Mouse (Mus musculus) central nervous system, embryonic 18 days (tissue): Measurements from ENCODE around the gene Reln. TPM values are rescaled to one million over a fixed set of nuclear protein-coding genes. Genes with fewer than 3 reads are reported as not detected.

Experiments used
- polyA plus RNA-seq: library from polyadenylated mRNA; depleted of rRNA; stranded (reverse); fragments of >200 nt; gene quantifications from 2 replicates; pipeline ENCODE4 v1.2.3, GENCODE M21; 2012; rRNA removed

Reln gene
- 140 TPM in 2 replicates for polyA plus RNA-seq

GRCm38 (mm10) chr5:22344556-22344975 lies at the start of gene Reln:
Gene Reln, minus strand, starts transcription at chr5:22344702.

GRCm38 (mm10) chr5:21865346-21866107 lies 479.0 kb downstream of the Reln start, which contains the start of gene Slc26a5:
Gene Slc26a5, minus strand, starts transcription at chr5:21865604.

Other genes with a start within 250 kb of the Reln start
- 6.7 TPM in 2 replicates for gene Orc5, start 205.7 kb upstream of the Reln start, polyA plus RNA-seq